Mouse (Mus musculus) erythroblast, embryonic 14.5 days (primary cell): ENCODE data around the gene Snrk.

Source experiments
- GATA1 ChIP-seq: IDR thresholded peaks from 2 replicates; pipeline ENCODE4 v1.6.1; 2012; ENCODE audit warnings: low read length, inconsistent platforms, mixed read lengths
- TAL1 ChIP-seq: IDR thresholded peaks from 3 replicates; pipeline ENCODE4 v1.6.1; 2012; ENCODE audit warnings: low read length, inconsistent platforms, mixed read lengths

- TF ChIP-seq GATA1 (no peak), TAL1 (no peak)
These were observed 69.7 kb downstream of the Snrk start for GRCm38 (mm10) chr9:122186643-122187226.
